Mouse (Mus musculus) thymus, adult 18-20 months (tissue): ENCODE data around the gene Krtap14.

ENCODE experiments used
- DNase-seq, 2 experiments: peaks; one replicate each; pipeline ENCODE4 v3.0.0; 2022; ENCODE audit warnings: mixed read lengths in 2 of 2

Gene Krtap14

DNA sequence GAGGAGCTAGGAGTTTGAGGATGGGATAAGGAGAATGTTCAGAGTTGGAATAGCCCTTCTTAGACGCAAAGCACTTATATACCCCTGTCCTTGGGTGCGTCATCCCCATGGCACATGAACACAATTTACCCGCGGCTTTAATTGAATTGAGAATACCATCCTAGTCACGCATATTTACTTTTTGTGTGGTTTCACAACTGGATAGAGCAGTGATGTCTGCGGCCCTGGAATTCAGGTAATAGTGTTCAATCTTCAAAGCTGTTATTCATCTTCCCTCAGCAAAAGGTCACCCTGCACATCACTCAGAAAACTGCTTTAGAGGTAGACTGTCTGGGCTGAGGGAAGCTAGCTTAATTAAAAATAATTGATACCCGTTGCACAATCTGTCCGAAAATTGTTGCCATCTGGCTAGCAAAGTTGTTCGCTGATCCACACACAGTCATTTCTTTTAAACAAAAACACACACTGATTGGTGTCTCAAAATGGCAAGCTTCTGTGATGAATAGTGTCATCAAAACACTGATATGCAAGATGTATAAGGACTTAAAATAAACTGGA lies at the start of gene Krtap14:
Gene Krtap14, minus strand, starts transcription at position 51 of the 558 bp plus-strand sequence.
- no peak for DNase-seq

DNA sequence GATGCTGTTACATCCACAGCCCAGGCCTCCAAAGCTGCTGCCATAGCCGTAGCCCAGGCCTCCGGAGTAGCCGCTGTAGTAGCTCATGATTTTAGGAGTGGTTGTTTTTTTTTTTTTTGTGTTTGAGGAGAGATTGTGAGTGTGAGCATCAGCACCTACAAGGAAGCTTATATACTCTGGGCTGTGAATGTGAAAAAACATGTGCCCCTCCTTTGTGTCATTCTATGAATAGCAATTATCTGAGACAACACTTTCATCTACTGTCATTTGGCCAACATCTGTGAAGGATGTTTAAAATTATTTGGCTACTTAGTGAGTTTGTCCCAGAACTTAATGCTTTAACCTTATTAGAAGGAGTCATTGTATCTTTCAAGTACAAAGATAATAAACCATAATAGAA lies 48.2 kb upstream of the Krtap14 start, which contains the start of gene Krtap19-2:
Gene Krtap19-2, minus strand, starts transcription at position 101 of the 400 bp plus-strand sequence.
- no peak for DNase-seq

DNA sequence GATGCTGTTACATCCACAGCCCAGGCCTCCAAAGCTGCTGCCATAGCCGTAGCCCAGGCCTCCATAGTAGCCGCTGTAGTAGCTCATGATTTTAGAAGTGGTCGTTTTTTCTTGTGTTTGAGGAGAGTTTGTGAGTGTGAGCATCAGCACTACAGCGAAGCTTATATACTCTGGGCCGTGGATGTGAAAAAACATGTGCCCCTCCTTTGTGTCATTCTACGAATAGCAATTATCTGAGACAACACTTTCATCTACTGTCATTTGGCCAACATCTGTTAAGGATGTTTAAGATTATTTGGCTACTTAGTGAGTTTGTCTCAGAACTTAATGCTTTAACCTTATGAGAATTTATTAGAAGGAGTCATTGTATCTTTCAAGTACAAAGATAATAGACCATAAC lies 43.4 kb upstream of the Krtap14 start, which contains the start of gene Krtap19-1:
Gene Krtap19-1, minus strand, starts transcription at position 101 of the 400 bp plus-strand sequence.
- DNase-seq: no peak

DNA sequence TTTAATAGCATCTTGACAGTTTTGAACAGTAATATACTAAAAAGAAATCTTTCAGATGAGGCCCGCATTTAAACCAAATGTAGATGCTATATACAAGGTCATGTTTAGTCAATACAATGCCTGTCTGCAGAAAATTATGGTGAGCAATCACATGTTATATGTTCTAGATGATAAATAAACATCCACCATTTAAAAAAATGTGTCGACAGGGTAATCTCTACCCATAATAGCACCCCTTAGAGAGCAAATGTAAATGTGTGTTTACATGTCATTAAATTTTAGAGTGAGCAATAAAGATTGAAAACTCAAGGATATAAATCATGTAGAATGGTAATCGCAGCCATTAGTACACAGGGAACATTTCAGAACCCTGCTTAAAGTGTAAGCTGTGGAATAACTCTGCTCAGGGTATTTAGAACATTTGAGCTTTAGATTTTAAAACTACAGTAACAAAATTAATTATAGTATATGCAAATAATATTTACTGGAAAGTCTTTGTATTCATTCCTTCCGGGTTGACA lies 39.0 kb upstream of the Krtap14 start:
- no peak for DNase-seq

DNA sequence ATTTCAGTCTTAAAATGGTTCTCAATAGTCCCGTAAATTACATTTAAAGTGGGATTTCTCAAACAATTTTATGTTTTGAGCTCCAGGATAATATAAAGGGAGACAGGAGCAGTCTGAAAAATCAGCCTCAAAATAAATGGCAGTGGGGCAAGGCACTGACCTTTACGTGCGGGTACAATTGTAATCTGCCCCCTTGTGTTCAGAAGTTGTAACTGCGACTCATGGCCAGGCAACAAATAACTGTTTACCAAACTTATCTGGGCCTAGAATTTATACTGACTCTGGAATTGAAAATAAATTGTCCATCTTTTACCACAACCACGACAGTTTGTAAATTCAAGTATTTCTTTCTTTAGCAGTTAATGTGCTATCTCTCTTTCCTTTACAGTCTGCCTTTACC lies 25.5 kb upstream of the Krtap14 start:
- no peak for DNase-seq

- DNase-seq: no peak
Measured at GRCm38 (mm10) chr16:88848558-88848957, 22.6 kb upstream of the Krtap14 start.

GRCm38 (mm10) chr16:88847363-88847762 lies 21.4 kb upstream of the Krtap14 start:
- DNase-seq: no peak

- no peak for DNase-seq
Measured at GRCm38 (mm10) chr16:88826978-88827377, 1.0 kb upstream of the Krtap14 start.

- DNase-seq: no peak
Measured at GRCm38 (mm10) chr16:88823736-88824135, 2.2 kb downstream of the Krtap14 start.

DNA sequence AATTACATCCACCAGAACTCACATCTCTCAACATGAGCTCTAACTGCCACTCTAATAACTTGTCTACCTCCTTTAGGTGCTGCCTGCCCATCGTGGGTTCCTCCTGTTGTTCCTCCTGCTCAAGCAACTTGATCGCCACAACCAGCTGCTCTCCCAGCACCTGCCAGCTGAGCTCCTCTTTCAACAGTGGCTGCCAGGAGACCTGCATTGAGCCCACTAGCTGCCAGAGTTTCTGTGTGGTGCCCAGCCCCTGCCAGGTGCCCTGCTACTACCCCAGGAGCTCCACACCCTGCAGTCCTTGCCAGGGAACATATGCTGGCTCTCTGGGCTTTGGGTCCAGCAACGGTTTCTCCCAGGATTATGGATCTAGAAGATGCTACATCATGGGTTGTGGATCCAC lies 5.9 kb downstream of the Krtap14 start, which contains the start of gene Krtap15:
Gene Krtap15, plus strand, starts transcription at position 150 of the 400 bp plus-strand sequence.
- DNase-seq: no peak

DNA sequence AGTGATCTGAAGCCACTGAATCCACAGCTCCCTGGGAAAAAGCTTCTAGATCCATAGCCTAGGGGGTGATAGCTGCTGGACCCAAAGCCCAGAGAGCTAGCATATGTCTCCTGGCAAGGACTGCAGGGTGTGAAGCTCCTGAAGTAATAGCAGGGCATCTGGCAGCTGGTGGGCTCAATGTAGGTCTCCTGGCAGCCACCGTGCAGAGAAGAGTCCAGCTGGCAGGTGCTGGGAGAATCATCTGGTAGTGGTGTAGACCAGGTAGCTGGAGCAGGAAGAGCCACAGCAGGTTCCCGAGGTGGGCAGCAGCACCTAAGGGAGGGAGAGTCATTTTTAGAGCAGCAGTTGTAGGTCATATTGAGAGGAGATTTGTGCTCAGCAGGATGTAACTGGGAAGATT lies 14.1 kb downstream of the Krtap14 start, which contains the start of gene Gm20741:
Gene Gm20741, minus strand, starts transcription at position 394 of the 400 bp plus-strand sequence.
- DNase-seq: no peak

- no peak for DNase-seq
Measured at GRCm38 (mm10) chr16:88786786-88787185, 39.2 kb downstream of the Krtap14 start.

- DNase-seq: no peak
Measured at GRCm38 (mm10) chr16:88777596-88777995, 48.3 kb downstream of the Krtap14 start, which contains the start of gene Gm5965. Gm5965 (plus strand) TSS chr16:88777896.

GRCm38 (mm10) chr16:88774106-88774505 lies 51.8 kb downstream of the Krtap14 start, which contains the start of gene 2310057N15Rik:
2310057N15Rik (minus strand) TSS chr16:88774206.
- DNase-seq: no peak
